Mouse (Mus musculus) layer of hippocampus, postnatal 36 days (tissue): ENCODE measurements around the gene Ccdc97. TPM values are rescaled to one million over a fixed set of nuclear protein-coding genes. Genes with fewer than 3 reads are reported as not detected.

Experiments used
- DNase-seq, 2 experiments: peaks; one replicate each; pipeline ENCODE4 v3.0.0; 2022
- total RNA-seq, 2 experiments: library from RNA; stranded (reverse); gene quantifications; 2 replicates each; pipeline ENCODE4 v1.2.3; 2021

The Ccdc97 gene
- total RNA-seq, 2 experiments from 2014 or later, result 57.4 to 64.6 TPM

DNA sequence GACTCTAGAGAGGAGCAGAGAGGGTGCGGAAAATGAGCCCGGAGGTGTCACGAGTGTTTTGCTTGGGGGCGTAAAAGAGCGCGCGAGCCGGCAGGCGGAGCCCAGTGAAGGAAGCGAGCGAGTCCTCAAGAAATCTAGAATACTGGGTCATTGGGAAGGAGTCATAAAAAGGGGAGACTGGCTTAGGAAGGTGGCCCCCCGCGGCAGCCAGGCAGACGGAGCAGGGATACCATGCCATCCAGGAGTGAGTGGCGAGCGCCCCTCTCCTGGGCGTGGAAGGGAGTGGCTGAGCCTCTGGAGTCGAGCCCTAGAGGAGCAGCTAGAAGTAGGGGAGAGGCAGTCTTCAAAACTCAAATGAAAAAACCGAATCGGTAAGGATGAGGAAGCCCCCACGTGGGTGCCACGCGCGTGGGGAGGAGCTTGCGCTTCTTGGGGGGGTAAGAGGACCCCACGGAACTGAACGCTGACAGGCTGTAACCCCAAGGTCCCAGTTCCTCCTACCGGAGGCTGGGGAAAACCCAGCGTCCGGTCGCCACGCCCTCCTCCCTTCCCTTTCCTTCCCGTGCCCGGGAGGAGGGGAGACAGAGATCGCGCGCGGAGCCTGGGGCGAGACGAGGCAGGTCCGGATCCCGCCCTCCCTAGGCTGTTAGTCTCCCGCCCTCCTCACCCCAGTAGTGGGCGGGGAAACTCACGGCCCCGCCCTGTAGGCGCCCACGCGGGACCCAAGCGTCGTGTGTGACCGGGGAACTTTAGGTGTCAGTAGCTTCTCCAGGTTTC is 29.9 kb downstream of the Ccdc97 start:
- no peak for DNase-seq

- no peak for DNase-seq
Measured at GRCm38 (mm10) chr7:25687811-25688401, 31.0 kb downstream of the Ccdc97 start.

DNA sequence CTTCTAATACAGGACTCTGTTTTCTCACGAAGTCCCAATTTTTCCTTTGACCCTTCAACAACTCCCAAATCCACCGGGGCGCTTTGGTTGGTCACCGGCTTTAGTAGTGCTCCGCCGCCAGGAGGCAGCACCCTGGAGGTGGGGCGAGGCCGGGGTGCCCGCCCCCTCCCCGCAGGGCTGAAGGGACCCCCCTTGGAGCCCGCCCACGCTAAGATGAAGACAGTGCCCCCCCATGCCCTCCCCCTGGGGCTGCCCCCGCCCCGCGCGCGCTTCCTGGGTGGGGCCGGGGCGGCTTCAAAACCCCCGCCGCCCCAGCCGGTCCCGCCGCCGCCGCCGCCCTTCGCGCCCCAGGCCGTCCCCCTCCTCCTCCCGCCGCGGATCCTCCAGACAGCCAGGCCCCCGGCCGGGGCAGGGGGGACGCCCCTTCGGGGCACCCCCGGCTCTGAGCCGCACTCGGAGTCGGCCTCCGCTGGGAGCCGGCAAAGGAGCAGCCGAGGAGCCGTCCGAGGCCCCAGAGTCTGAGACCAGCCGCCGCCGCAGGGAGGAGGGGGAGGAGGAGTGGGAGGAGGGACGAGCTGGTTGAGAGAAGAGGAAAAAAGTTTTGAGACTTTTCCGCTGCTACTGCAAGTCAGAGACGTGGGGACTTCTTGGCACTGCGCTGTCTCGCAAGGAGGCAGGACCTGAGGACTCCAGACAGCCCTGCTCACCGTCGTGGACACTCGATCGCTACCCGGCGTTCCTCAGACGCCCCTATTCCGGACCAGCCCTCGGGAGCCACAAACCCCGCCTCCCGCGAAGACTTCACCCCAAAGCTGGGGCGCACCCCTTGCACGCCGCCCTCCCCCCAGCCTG is 32.0 kb downstream of the Ccdc97 start, which contains the start of gene Tgfb1:
Gene Tgfb1, plus strand, starts transcription at position 323 of the 852 bp plus-strand sequence.
- DNase-seq, result no peak

DNA sequence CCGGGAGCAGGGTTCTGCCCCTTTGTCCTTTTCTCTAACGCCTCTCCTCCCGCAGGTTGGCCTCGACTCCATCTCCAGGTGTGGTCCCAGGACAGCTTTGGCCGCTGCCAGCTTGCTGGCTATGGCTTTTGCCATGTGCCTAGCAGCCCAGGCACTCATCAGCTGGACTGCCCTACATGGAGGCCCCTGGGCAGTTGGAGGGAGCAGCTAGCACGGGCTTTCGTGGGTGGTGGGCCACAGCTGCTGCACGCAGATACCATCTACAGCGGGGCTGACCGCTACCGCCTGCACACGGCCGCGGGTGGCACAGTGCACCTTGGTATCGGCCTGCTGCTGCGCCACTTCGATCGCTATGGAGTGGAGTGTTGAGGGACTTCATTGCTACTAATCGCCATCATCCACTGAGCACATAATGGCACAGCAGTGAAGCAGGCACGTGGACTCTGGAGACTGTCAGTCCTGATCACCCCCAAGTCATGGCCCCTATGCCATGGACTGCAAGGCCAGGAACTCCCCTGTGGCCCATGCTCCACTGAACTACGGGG is 32.9 kb downstream of the Ccdc97 start:
- no peak for DNase-seq

DNA sequence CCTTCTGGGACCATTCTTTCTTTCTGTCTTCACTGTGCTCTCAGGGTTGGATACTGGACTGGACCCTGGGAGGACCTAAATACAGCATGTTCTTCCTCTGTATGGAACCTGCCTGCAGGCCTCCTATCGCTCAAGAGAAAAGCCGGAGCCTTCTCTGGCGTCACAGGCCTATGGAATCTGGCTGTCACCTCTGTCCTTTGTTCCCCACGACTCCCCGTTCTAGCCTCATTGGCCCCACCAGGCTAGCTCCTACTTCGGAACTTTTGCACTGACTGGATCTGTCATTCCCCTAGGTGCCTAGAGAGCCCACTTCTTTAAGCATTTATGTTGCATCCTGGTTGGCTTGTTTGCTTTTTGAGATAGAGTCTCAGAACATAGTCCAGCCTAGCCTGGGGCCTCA is 34.2 kb downstream of the Ccdc97 start:
- DNase-seq, result no peak

DNA sequence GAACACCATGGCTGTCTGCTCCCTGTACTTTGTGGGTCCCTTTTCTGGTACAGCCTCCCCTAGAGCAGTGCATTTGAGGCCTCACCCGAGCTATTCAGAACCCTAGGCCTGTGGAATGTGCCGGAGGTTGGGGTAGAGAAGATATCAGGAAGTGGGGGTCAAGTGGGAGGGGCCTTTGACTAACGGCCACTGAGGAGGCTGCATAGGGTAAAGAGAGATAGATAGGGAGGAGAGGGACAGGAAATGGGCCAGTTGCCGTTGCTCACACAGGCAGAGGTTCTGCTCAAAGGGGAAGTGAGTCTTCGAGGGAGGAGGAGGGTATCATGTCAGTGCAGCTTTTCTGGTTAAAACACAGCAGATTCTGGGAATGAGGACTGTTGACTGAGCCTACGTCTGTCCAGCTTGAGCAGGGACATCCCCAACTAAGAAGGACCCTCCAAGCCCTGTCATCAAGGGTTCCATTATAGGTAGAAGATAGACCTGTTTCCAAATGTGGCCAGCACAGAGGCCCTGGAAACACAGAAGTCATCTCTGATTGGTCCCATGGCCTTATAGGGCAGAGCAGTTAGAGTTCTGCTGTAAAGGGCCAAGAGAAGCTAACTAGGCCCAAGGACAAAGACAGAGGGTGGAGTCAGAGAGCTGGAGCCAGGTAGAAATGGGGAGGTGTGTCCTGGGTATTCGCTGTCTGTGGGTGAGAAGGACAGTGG is 35.3 kb downstream of the Ccdc97 start:
- no peak for DNase-seq

DNA sequence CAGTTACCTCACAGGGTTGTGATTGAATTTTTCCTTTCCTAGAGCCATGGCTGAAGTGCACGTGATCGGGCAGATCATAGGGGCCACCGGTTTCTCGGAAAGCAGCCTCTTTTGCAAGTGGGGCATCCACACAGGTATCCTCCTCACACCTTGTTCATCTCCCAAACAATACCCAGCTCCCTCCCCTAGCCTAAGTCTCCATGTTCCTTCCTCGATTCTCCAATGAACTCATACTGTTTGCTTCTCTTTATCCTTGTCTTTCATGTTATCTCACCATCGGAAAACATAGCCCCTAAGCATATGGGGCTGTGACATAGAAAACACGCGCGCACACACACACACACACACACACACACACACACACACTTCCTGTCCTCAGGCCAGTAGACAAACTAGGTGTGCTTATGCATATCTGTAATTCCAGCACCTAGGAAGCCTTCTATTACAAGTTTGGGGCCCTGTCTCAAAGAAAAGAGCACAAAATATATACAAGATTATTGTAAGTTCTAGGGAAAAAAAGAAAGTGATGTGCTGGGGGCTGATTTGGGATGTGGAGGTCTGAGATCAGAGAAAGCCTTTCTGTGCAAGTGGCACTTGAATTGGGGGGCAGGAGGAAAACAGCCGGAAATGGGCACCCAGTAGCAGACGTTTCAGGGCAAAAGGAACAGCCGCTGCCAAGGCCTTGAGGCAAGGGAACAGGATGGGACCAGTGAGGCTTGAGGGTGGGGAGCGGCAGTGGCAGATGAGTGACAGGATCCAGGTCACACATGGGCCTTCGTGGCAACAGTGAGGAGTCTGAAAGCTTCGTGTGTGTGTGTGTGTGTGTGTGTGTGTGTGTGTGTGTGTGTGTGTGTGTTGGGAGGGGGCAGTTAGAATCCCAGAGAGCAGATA is 37.3 kb downstream of the Ccdc97 start:
- DNase-seq, result no peak

DNA sequence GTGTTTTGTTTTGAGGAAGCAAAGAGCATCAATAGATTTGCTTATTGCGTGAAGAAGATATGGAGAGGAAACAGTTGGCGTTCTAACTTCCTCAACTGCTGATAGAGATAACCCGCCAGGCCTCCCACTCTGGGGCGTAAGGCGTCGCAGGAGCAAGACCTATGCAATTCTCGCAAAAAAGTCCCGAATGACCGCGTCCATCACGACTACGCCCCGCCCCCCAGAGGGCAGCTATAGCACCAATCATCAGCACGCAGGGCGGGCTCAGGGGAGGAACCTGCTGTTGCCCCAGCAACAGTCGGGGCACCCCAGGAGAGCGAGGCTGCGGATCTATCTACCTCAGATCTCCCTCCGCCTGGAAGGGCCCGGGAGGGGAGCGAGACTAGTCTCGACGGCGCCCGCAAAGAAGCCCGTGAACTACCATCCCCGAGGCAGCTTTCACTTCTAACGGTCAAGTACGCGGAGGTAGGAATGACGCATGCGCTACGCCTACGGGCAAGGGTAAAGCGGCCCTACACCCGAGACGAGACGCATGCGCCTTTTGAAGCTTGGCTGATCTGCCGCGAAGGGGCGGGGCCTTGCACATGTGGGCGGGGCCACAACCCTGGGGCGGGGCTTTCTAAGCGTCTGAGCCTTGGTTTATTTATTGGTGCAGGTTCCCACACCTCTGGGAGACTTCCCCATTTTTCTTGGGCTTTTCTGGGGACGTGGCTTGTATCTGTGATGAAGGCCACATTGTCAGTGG is 38.2 kb downstream of the Ccdc97 start, which contains the start of gene B9d2:
Gene B9d2, plus strand, starts transcription at position 267 of the 745 bp plus-strand sequence.
- peak; percentile 95 to 97 for DNase-seq

DNA sequence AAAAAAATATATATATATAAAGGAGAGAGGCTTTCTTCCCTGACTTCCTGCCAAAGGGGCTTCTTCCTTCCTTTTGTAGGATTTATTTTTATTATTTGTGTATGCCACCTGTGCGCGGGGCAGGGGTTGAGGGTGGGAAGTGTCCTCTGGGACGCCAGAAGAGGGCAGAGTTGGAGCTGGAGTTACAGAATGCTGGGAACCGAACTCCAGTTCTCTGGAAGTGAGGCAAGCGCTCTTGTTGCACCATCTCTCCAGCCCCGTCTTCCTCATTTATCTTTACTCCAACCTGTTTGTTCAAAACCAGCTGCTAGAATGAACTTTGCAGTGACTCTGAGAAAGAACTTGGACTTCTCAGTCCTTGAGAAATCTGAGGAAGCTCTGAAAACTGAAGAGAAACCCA is 38.9 kb downstream of the Ccdc97 start:
- no peak for DNase-seq

DNA sequence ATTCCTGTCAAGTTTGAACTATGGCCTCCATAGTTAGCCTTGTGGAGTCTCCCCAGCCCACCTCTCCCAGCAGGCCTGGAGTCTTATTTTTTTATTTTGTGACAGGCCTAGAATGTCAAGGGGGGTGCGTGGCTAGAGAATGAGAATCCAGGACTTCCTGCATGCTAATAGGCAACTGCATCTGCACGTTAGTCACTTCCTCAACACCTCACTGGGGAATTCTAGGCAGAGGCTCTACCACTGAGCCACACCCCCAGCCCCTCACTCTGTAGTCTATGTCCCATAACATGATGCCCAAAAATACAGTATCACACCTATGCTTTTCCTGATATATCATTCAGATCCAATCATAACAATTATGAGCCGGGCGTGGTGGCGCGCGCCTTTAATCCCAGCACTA is 41.9 kb downstream of the Ccdc97 start:
- no peak for DNase-seq

DNA sequence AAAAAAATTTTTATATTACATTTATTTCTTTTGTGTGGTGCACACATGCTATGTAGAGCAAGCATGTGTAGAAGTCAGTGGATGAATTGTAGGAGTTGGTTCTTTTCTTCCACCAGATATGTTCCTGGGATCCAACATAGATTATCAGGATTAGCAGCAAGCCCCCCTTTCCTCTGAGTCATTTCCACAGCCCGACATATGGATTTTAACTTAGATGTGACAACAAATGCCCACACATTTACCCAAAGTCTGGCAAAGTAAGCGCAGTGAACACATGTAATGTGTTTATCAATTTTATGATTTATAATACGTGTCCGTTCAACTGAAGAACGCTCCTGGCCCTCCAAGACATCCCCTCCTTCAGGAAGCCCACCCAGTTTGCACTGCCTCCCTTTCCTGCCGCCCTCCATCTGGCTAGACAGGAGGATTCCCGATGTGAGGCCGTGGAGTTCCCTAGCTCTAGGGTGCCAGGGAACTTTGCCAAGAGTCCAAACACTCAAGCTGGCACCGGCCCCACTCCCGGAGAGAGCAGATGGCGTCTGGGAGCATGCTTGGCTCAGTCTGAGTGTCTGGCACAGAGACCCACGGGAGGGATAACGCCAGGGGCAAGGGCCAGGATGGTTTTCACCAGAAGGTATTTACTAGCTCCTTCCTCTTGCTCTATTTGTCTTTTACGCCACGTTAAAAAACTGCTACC is 42.7 kb downstream of the Ccdc97 start:
- peak; percentile 89 to 91 for DNase-seq

DNA sequence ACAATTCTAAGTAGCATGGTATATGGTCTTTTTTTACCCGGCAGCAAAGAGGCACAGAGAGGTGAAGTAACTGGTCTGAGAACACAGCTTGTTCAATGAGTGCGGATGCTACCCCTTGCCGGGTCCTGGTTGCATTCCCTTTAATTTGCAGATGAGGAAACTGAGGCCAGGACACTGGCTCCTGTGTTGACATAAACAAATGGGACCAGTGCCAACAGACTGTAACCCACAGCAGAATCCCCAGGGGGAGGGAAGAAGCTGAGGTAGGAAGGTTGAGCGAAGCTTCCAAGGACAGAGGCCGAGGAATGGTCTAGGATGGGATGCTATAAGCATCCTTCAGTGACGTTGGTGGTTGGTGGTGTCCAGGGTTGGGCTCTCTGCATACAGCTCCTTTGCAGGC is 43.5 kb downstream of the Ccdc97 start:
- DNase-seq, result no peak

GRCm38 (mm10) chr7:25674719-25675300 is 44.1 kb downstream of the Ccdc97 start, which contains the start of gene Tmem91:
Gene Tmem91, minus strand, starts transcription at chr7:25675166.
- DNase-seq, result no peak

DNA sequence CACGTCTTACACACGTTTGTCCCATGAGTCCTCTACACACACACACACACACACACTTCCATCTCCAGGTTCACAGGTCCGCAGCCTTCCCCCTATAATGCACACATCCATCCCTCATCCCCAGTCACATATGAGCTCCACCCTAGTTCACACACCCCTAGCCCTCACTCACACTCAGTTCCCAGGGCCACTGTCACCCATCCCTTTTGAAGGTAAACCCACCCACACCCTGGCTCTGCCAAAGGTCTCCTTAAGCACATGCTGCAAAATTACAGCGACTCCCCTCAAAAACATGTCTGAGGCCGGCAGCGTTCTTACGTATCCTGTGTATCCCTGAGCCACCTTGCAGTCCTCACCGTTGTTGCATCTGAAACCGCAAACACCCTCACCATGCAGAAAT is 44.6 kb downstream of the Ccdc97 start:
- no peak for DNase-seq

DNA sequence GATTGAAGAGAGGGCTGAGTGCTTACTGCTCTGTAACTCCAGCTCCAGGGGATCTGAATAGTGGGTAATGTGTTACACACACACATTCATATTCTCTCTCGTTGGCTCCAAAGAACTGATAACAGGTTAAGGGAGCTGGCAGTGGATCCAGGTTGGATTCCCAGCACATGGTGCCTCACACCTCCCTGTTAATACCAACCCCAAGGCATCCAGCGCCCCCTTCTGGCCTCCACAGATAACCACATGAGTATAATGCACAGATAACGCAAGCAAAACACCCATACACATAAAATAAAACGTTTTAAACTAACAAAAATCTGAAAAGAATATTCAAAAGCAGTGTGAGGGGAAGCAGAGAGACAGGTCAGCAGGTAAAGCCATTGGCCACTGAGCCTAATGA is 46.4 kb downstream of the Ccdc97 start:
- no peak for DNase-seq

DNA sequence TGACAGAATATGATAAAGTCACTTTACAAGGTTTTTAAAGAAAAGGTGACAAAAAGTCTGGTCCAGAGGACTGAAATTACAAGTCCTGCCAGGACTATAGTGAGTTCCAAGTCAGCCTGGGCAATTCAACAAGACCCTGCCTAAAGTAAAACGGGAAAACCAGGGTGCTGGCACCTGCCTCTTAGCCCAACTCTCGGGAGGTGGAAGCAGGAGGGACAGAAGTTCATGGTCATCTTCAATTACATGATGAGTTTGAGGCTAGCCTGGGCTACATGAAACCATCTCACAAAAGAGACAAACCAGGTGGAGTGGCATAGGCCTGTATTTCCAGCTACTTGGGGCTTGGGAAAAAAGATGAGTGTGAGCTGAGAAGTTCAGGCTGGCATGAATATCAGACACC is 47.2 kb downstream of the Ccdc97 start:
- DNase-seq, result no peak

DNA sequence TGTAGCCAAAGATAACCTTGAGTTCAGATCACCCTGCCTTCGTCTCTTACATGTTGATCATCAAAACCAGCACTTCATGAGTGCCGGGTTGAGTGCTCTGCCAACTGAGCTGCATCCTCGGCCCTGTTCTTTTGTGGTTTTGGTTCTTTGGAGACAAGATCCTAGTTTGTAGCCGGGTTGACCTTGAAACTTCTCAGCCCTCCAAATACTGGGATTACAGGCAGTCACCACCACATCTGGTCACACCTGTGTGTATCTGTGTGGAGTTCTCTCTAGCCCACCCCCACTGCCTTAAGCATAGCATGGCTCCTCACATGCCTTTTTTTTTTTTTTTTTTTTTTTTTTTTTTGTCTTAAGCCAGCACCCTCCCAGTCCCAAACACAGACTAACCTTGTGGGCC is 48.8 kb downstream of the Ccdc97 start:
- DNase-seq, result no peak

- no peak for DNase-seq
Measured at GRCm38 (mm10) chr7:25669631-25670030, 49.3 kb downstream of the Ccdc97 start.

DNA sequence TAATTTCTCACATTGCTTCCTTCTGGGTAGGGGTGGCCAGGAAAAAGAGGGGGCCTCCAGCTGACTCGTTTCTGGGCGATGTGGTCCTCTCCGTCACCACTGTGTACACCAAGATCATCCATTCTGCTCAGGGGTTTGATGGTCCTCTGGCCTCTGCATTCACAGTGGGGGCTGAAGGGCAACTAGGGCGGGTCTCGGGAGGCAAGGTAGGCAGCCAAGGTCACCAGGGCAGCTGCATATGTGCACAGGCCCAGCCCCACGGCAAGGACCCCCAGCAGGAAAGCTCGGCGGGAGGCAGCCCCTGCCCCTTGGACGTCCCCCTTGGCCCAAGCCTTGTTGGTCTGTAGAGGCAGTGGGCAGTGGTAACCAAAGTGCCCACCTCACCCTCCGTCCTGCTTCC is 49.7 kb downstream of the Ccdc97 start:
- no peak for DNase-seq
